Mouse (Mus musculus) heart, postnatal 0 days (tissue): ENCODE results near the gene Dlx6.

Experiments
- CTCF ChIP-seq: IDR thresholded peaks from 2 replicates; pipeline ENCODE4 v1.5.1; 2016; ENCODE audit warnings: antibody characterized with exemption, control low read depth, low read depth
- EP300 ChIP-seq: IDR thresholded peaks from 2 replicates; pipeline ENCODE4 v1.6.1; 2016; ENCODE audit warnings: antibody characterized with exemption, low read depth

GRCm38 (mm10) chr6:6850324-6851060, 12.6 kb upstream of the Dlx6 start:
- TF ChIP-seq CTCF (no peak), EP300 (no peak)
